Mouse (Mus musculus): Measurements from ENCODE around the gene Six6.

Gene Six6

GRCm38 (mm10) chr12:72982616-72983015 is 42.9 kb downstream of the Six6 start:
- no peak for TF ChIP-seq GATA4 (IDR thresholded peaks at IDR 0.05; ENCODE audit: insufficient replicate concordance, low read length)

GRCm38 (mm10) chr12:72983071-72983857 is 43.6 kb downstream of the Six6 start:
- TF ChIP-seq GATA4 (IDR thresholded peaks at IDR 0.05; ENCODE audit: insufficient replicate concordance, low read length), result no peak
